Mouse (Mus musculus) C2C12 (cell line): ENCODE measurements around the gene Slc45a1. TPM values are rescaled to one million over a fixed set of nuclear protein-coding genes. Genes with fewer than 3 reads are reported as not detected.

ENCODE experiments used
- H3K27me3 ChIP-seq: one replicate; pipeline ENCODE4 v1.6.1; 2011; ENCODE audit not compliant: control insufficient read depth, insufficient read depth, insufficient read length
- H3K36me3 ChIP-seq: one replicate; pipeline ENCODE4 v1.6.1; 2011; ENCODE audit not compliant: control insufficient read depth, insufficient read depth
- H3K4me3 ChIP-seq: one replicate; pipeline ENCODE4 v1.5.1; 2011; ENCODE audit warnings: mild to moderate bottlenecking, control low read depth; ENCODE audit not compliant: poor library complexity, insufficient read depth, severe bottlenecking
- H3K79me2 ChIP-seq: one replicate; pipeline ENCODE4 v1.6.1; 2011; ENCODE audit not compliant: control insufficient read depth, insufficient read depth
- H3K79me3 ChIP-seq: one replicate; pipeline ENCODE4 v1.6.1; 2011; ENCODE audit warnings: low read depth, control low read depth
- H3ac ChIP-seq: one replicate; pipeline ENCODE3; 2011; ENCODE audit warnings: low read depth; ENCODE audit not compliant: control insufficient read depth, insufficient read length
- CEBPB ChIP-seq: IDR thresholded peaks from one replicate; pipeline ENCODE4 v1.6.1; 2011; ENCODE audit warnings: low read depth, mild to moderate bottlenecking, control low read depth, moderate library complexity
- CTCF ChIP-seq: IDR thresholded peaks from one replicate; pipeline ENCODE4 v1.5.1; 2011; ENCODE audit not compliant: control insufficient read depth, insufficient read depth, insufficient read length
- FOSL1 ChIP-seq: IDR thresholded peaks from one replicate; pipeline ENCODE4 v1.8.0; 2011; ENCODE audit warnings: mild to moderate bottlenecking, low read length; ENCODE audit not compliant: poor library complexity, insufficient read depth, severe bottlenecking
- MAX ChIP-seq: IDR thresholded peaks from one replicate; pipeline ENCODE4 v1.6.1; 2011; ENCODE audit warnings: mild to moderate bottlenecking, control low read depth
- MYOD1 ChIP-seq: IDR thresholded peaks from one replicate; pipeline ENCODE4 v1.6.1; 2011; ENCODE audit warnings: low read depth; ENCODE audit not compliant: control insufficient read depth, insufficient read length
- MYOG ChIP-seq: IDR thresholded peaks from one replicate; pipeline ENCODE4 v1.6.1; 2011; ENCODE audit not compliant: control insufficient read depth, insufficient read length; ENCODE audit errors: extremely low read depth
- USF1 ChIP-seq: IDR thresholded peaks from one replicate; pipeline ENCODE4 v1.6.1; 2011; ENCODE audit warnings: low read depth, mild to moderate bottlenecking, control low read depth, moderate library complexity
- polyA plus RNA-seq: library from polyadenylated mRNA; unstranded; fragments of >200 nt; fragmentation: generic; extraction: Trizol; gene quantifications from one replicate; pipeline ENCODE4 v1.2.1, GENCODE M21; 2012; ENCODE audit warnings: missing spikeins

Slc45a1 gene
- polyA plus RNA-seq, 1 experiment, result 0.01 TPM

DNA sequence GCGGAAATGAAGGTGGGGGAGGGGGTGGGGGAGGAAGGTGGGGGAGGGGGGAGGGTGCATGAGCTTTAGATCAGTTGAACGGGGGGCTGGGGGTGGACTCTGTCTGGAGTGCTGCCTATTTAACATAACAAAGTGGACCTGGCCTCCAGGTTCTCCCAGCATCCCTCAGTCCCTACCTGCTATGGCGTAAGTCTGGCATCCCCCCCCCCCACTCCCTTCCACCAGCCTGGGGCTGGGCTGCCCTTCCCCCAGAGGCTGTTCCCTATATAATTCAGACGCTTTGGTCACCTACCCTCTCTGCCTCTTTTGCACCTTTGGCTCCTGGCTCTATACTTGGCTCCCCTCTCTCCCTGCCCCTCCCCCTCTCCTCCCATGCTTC, 25.9 kb upstream of the Slc45a1 start:
- no peaks in the 10 kb centered on the region for H3K79me3 ChIP-seq
- no peaks in the 10 kb centered on the region for H3K79me2 ChIP-seq
- no peaks in the 10 kb centered on the region for H3K27me3 ChIP-seq
- H3K36me3 ChIP-seq, result no peaks in the 10 kb centered on the region
- no peak overlapping the region for H3K4me3 ChIP-seq
- TF ChIP-seq CTCF, result no peak
- TF ChIP-seq FOSL1, result no peak
- TF ChIP-seq USF1, result no peak
- TF ChIP-seq MAX, result no peak
- no peak for TF ChIP-seq MYOD1
- TF ChIP-seq MYOG, result no peak
- TF ChIP-seq CEBPB, result no peak
- H3ac ChIP-seq, result no peak overlapping the region

GRCm38 (mm10) chr4:150677126-150677845, 25.3 kb upstream of the Slc45a1 start:
- H3ac ChIP-seq, result no peak overlapping the region
- no peaks in the 10 kb centered on the region for H3K79me2 ChIP-seq
- H3K27me3 ChIP-seq, result no peaks in the 10 kb centered on the region
- no peak overlapping the region for H3K4me3 ChIP-seq
- TF ChIP-seq MYOG, result no peak
- TF ChIP-seq CEBPB, result no peak
- no peak for TF ChIP-seq CTCF
- TF ChIP-seq USF1, result no peak
- no peaks in the 10 kb centered on the region for H3K36me3 ChIP-seq
- H3K79me3 ChIP-seq, result no peaks in the 10 kb centered on the region

DNA sequence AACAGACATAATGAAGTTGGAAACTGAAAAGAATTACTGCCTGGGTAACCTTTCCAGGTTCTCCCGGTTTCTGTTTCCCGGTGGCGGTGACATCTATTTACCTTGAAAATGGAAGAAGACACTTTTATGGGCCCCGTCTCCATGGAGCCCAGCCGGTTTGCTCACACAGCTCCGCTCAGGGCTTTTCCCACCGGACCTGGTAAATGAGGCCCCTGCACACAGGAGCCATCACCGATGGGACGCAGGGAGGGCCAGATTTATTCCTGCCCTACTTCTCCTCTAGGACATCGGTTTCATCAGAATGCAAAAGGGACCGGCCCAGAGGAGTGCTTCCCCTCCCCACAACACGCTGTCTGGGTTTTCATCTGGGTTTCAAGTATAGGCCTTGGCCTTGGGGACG, 24.1 kb upstream of the Slc45a1 start:
- TF ChIP-seq CEBPB (no peak), FOSL1 (no peak)

DNA sequence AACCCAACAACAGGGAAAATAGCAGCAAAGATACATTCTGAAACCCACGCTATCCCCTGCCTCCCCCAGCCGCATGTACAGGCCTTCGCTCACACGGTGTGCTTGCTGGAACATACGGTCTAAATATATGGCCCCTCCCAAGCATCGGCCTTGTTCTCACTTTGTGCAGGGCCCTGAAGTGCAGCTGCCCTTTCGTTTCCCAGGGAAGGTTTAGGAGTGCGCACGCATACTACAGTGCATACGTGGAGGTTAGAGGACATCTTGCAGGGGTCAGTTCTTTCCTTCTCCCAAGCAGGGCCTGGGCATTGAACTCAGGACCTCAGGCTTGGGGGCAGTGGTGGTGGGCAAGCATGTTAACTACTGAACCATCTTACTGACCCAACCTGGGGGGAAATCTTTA, 23.3 kb upstream of the Slc45a1 start:
- Histone ChIP-seq H3K79me2 (no peaks in the 10 kb centered on the region), H3K79me3 (no peaks in the 10 kb centered on the region), H3ac (no peak overlapping the region), H3K27me3 (no peaks in the 10 kb centered on the region), H3K4me3 (no peak overlapping the region), H3K36me3 (no peaks in the 10 kb centered on the region)
- TF ChIP-seq CEBPB, result no peak

More for the DNA sequence above, 24.1 kb upstream of the Slc45a1 start:
- H3K79me2 ChIP-seq, result no peaks in the 10 kb centered on the region
- no peak overlapping the region for H3ac ChIP-seq
- no peak overlapping the region for H3K4me3 ChIP-seq
- no peaks in the 10 kb centered on the region for H3K27me3 ChIP-seq
- no peaks in the 10 kb centered on the region for H3K79me3 ChIP-seq
- H3K36me3 ChIP-seq, result no peaks in the 10 kb centered on the region

DNA sequence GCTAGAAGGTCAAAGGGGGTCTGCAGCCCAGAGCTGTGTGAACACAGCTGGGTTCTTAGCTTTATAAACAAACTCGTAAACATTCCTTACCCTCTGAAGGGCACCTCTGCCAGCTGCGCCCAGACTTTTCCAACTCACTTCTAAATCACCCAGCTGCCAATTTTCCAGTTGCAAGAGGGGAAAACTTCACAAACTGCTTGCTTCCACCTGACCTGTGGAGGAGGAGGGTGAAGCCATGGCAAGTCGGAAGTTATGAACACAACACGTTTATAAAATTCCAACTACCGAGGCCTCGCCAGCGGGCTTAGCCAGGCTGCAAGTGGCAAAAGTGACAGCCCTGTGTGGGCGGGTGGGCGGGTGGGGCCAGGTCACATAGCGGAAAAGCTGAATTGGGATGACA, 13.8 kb upstream of the Slc45a1 start:
- Histone ChIP-seq H3K36me3 (no peaks in the 10 kb centered on the region), H3ac (no peak overlapping the region), H3K4me3 (no peak overlapping the region), H3K79me3 (no peaks in the 10 kb centered on the region), H3K79me2 (no peaks in the 10 kb centered on the region), H3K27me3 (no peaks in the 10 kb centered on the region)
- TF ChIP-seq CEBPB (no peak), MYOD1 (no peak), CTCF (no peak), FOSL1 (no peak), MAX (no peak), USF1 (no peak), MYOG (no peak)

DNA sequence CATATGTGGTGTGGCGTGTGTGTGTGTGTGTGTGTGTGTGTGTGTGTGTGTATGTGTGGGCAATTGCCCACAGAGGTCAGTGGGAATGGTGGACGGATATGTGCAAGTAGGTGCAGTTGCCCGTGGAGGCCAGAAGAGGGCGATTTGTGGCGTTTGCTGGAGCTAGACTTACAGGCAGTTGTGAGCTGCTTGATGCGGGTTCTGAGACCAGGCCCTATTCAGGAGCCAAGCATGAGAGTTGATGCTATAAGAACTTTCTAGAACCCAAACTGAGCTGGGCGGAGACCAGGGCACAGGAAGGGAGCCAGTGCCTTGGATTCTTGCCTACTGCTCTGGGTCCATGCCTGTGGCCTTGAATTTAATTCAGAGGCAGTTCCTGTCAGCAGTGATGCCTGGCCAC, 12.8 kb upstream of the Slc45a1 start:
- H3K36me3 ChIP-seq, result no peaks in the 10 kb centered on the region
- H3ac ChIP-seq, result no peak overlapping the region
- TF ChIP-seq FOSL1, result no peak
- TF ChIP-seq CTCF, result peak; percentile 36
- no peak for TF ChIP-seq MAX
- TF ChIP-seq MYOD1, result no peak
- no peak for TF ChIP-seq MYOG
- no peaks in the 10 kb centered on the region for H3K79me3 ChIP-seq
- no peaks in the 10 kb centered on the region for H3K27me3 ChIP-seq
- H3K4me3 ChIP-seq, result no peak overlapping the region
- no peaks in the 10 kb centered on the region for H3K79me2 ChIP-seq
